Mouse (Mus musculus): ENCODE measurements around the gene Gzmk. TPM values are rescaled to one million over a fixed set of nuclear protein-coding genes. Genes with fewer than 3 reads are reported as not detected.

The Gzmk gene
- total RNA-seq, 2 experiments from 2014 or later = not detected

DNA sequence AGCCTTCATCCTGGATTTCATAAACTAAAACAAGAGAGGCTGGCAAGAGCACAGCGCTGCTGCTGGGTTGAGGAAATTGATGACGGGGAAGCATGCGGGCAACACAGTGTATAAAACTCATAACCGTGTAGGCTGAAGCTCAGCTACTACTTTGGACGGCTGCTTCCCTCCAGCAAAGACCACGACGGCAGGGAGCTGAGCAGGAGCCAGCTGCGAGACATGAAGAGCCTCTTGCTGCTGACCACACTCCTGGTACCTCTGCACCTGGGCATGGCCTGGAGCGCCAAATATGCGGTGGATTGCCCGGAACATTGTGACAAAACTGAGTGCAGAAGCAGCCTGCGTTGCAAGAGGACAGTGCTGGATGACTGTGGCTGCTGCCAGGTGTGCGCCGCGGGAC is 16.1 kb downstream of the Gzmk start, which contains the start of gene Esm1:
TSS of gene Esm1 (plus strand) at position 36 of the 400 bp plus-strand sequence.
- intact Hi-C loops (cut with DNase I; ENCODE audit: low total_unique reads) = no loop called here
- DNase-seq = no peak

- intact Hi-C loops (cut with DNase I; ENCODE audit: low total_unique reads) = no loop called here
- no peak for DNase-seq
Measured at GRCm38 (mm10) chr13:113205346-113205745, 20.4 kb downstream of the Gzmk start.

- no peak for DNase-seq
- intact Hi-C loops (cut with DNase I; ENCODE audit: low total_unique reads) = no loop called here
Measured at GRCm38 (mm10) chr13:113203146-113203545, 22.6 kb downstream of the Gzmk start.

DNA sequence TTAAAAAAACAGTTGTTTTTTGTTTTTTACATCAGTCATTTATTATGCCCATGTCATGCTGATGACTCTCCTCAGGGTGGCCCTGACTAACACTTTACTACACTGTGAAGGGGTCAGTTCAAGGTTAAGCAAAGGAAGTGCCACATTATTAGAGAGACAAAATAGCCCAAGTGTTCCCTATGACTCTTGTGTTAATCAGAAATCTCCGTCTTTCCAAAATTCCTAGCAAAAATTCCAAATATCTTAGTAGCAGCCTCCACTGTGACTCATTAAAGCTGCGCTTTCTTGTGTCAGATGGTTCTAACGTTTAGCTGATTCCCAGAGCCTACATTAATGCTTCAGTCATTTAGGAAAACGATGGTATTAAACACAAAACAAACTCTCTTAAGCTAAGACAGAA is 23.5 kb downstream of the Gzmk start:
- intact Hi-C loops (cut with DNase I; ENCODE audit: low total_unique reads) = no loop called here
- DNase-seq = no peak

DNA sequence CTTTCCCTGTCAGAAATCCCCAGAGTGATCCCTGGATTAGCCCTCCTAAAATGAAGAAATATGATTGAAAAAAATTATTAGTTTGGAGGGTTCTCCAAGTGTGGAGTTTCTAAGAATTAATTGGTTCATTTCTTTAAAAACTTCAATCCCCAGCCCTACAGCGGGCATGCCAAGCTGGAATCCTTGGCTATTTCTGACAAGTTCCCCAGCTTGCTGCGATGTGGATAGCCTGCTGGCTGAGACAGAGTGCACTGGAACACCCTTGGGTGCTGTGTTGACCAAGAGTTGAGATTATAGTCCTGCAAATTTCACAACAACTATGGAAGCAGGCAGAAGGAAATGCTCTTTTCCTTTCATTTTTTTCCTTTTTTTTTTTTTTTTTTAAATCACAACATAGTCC is 24.1 kb downstream of the Gzmk start:
- no peak for DNase-seq
- intact Hi-C loops (cut with DNase I; ENCODE audit: low total_unique reads) = no loop called here

DNA sequence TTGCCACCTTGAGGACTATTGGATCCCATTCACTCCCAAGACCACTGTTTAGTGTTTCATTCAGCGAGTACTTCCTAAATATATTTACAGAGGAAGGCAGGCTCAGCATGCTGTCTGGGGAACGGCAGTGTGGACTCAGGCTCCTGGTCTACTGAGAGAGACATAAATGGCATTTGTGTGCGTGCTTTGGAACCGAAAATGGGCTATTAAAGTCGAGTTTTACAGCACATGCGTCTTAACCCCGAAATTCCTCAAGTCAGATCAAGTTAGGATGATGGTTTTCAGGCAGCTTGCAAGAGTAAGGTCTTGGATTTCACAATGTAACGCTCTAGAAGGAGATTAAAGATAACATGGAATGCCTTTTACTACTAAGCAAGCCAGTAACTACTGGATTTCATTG is 25.0 kb downstream of the Gzmk start:
- DNase-seq = no peak
- intact Hi-C loops (cut with DNase I; ENCODE audit: low total_unique reads) = no loop called here

DNA sequence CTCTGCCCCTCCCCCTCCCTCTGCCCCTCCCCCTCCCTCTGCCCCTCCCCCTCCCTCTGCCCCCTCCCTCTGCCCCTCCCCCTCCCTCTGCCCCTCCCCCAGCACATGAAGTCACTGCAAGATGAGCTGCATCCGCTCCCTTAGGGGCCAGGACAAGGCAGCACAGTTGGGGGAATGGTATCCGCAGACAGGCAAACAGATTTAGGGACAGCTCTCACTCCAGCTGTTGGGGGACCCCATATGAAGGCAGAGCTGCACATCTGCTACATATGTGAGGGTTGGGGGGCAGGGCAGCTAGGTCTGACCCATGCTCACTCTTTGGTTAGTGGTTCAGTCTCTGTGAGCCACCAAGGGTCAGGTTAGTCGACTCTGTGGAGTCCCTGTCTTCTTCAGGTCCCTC is 26.4 kb downstream of the Gzmk start:
- intact Hi-C loops (cut with DNase I; ENCODE audit: low total_unique reads) = no loop called here
- DNase-seq = no peak

- no peak for DNase-seq
- intact Hi-C loops (cut with DNase I; ENCODE audit: low total_unique reads) = no loop called here
Measured at GRCm38 (mm10) chr13:113197872-113198502, 27.7 kb downstream of the Gzmk start.

GRCm38 (mm10) chr13:113196808-113197674 is 28.7 kb downstream of the Gzmk start:
- DNase-seq = no peak
- intact Hi-C loops (cut with DNase I; ENCODE audit: low total_unique reads) = no loop called here

GRCm38 (mm10) chr13:113183720-113184119 is 42.0 kb downstream of the Gzmk start:
- intact Hi-C loops (cut with DNase I; ENCODE audit: low total_unique reads) = no loop called here
- no peak for DNase-seq

GRCm38 (mm10) chr13:113183310-113183709 is 42.4 kb downstream of the Gzmk start:
- no peak for DNase-seq

GRCm38 (mm10) chr13:113174162-113174561 is 51.5 kb downstream of the Gzmk start:
- intact Hi-C loops (cut with DNase I; ENCODE audit: low total_unique reads) = no loop called here
- DNase-seq = no peak

More at GRCm38 (mm10) chr13:113183310-113183709, 42.4 kb downstream of the Gzmk start:
- intact Hi-C loops (cut with DNase I; ENCODE audit: low total_unique reads) = no loop called here

DNA sequence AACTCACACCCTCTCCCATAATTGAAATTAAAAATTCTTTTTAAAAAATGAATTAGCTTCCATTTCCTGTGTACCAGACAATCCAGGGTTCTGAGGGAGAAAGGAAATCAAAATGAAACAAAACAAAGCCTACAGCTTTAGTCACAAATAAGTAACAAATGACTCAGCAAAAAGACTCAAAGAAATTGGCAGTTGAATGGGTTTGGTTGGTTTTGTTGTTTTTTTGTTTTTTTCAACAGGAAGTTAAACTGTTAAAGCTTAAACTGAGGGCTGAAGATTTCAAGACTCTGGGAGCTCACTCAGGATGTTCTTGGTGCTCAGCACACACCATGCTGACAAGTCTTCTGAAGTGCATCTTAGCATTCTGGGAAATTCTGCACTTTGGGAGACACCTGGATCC is 55.5 kb downstream of the Gzmk start:
- intact Hi-C loops (cut with DNase I; ENCODE audit: low total_unique reads) = no loop called here
- DNase-seq = no peak

DNA sequence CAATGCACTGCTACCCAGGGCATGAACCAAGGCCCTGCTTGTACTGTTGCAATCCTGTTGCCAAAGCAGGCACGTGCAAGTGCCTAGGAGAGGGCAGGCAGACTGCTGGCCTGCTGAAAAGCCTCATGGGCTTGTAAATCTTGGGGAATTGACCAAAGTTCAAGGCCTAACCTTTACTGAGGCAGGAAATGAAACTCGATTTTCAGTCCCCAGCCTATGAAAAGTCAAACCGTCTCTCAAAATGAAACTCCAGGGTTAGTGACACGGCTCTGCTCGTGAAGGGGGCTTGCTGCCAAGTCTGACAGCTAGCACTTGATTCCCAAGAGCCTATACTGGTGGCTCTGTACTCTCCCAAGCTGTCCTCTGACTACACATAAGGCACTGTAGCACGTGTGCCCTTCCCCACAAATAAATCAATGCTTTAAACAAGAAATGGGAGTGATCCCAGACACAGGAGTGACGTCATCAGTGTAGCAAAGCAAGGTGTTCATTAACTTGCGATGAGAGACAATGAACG is 57.6 kb downstream of the Gzmk start:
- intact Hi-C loops (cut with DNase I; ENCODE audit: low total_unique reads) = no loop called here
- DNase-seq = no peak

- intact Hi-C loops (cut with DNase I; ENCODE audit: low total_unique reads) = no loop called here
- DNase-seq = no peak
Measured at GRCm38 (mm10) chr13:113164252-113165005, 61.3 kb downstream of the Gzmk start.

DNA sequence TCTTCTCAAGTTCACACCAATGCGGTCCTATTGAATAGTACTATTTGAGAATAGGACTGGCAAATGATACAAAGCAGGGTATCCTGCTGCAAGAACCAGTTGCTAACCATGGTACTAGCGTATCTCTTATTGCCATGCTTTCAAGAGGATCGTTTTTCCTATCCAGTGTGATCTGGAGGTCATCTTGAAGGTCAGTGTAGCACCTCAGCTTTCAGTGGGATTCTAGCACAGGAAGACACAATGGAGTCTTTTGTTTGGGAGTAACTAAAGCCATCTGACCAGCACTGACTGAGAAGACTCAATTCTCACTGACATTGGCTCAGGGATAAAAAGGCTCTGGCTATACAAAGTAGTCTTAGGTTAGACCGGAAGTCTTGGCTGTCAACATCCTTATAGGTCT is 74.2 kb downstream of the Gzmk start:
- intact Hi-C loops (cut with DNase I; ENCODE audit: low total_unique reads) = no loop called here

GRCm38 (mm10) chr13:113139597-113139996 is 86.1 kb downstream of the Gzmk start:
- no peak for DNase-seq
- intact Hi-C loops (cut with DNase I; ENCODE audit: low total_unique reads) = no loop called here

More for the DNA sequence above, 74.2 kb downstream of the Gzmk start:
- DNase-seq = no peak

DNA sequence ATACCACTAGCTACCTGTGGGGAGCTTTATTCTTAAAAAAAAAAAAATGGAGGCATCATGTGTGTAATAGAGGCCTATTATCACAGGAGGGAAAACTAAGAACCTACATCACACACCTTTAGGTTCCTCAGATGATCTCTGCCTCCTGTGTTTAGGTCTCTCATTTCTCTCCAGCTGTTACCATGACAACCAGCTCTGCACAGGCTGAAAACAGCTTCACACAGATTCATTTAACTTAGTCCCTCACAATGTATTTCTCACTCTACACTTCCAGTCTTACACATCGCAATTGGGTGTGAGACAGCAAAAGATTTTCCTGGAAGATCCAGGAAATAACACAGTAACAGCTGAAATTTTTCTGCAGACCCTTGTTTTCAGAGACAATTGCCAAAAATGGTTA is 95.7 kb downstream of the Gzmk start:
- intact Hi-C loops (cut with DNase I; ENCODE audit: low total_unique reads) = no loop called here
- no peak for DNase-seq

Data from gastrocnemius, postnatal 14 days (tissue).